Mouse (Mus musculus): Measurements from ENCODE around the gene Mbnl3. TPM values are rescaled to one million over a fixed set of nuclear protein-coding genes. Genes with fewer than 3 reads are reported as not detected.

The Mbnl3 gene
- polyA plus RNA-seq, 1 experiment from 2014 or later = 1.6 TPM

DNA sequence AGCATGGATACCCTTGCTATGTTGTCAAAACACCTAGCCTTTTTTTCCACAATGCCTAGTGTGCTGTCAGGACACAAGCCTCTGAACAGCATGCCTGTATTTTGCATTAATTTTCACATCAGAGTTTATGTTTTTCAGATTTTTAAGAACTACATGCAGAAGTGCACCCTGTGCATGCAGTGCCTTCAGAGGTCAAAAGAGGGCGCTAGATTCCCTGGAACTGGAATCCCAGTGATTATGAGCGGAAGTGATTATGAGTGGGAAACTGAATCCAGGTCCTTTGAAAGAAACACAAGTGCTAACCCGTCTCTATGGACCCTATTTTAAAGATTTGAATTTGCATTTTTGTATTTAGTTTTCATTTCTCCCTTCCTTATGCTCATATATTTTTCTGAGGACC, 129.6 kb downstream of the Mbnl3 start:
- Histone ChIP-seq H3K36me3 (ENCODE audit: control insufficient read depth, insufficient read depth, low read length) (no peaks in the 10 kb centered on the region), H3K27me3 (ENCODE audit: control insufficient read depth, insufficient read depth, low read length) (no peaks in the 10 kb centered on the region), H3K9me3 (ENCODE audit: control insufficient read depth, low read length) (no peaks in the 10 kb centered on the region), H3K9ac (replicated peaks; ENCODE audit: low read length) (no peak overlapping the region), H3K4me3 (replicated peaks; ENCODE audit: low read depth, low read length) (no peak overlapping the region), H3K4me1 (ENCODE audit: control insufficient read depth, insufficient read depth, low read length) (no peaks in the 10 kb centered on the region), H3K27ac (replicated peaks; ENCODE audit: low read depth, low read length) (no peak overlapping the region), H3K4me2 (ENCODE audit: low read length) (no peak overlapping the region)
- 40% methylated on average over 3 of the region's 3 CpGs for WGBS
- ATAC-seq (ENCODE audit: low FRiP score, low TSS enrichment) (no peak), DNase-seq (peak; percentile 31)

Small RNA genes within 50 kb of the gene (microRNA-seq; reads per million reads assigned to microRNA genes)
- gene Gm23417 = not detected

Other genes starting within 250 kb of the Mbnl3 start
- gene Rap2c, start 188.5 kb downstream of the Mbnl3 start, polyA plus RNA-seq (2014; fragmentation: Nextera tagmentation; extraction: Ambion mirVana) = 19.9 and 22.4 TPM in 2 replicates

All from midbrain, embryonic 14.5 days (tissue).